Mouse (Mus musculus) embryonic fibroblast, embryonic 13.5 days (primary cell): ENCODE results near the gene Epn2. TPM values are rescaled to one million over a fixed set of nuclear protein-coding genes. Genes with fewer than 3 reads are reported as not detected.

Source experiments
- H3K27ac ChIP-seq: 2 replicates; pipeline ENCODE4 v1.5.1; 2012; ENCODE audit warnings: low read length, control low read depth, inconsistent platforms; ENCODE audit not compliant: insufficient read depth
- H3K4me1 ChIP-seq: 2 replicates; pipeline ENCODE4 v1.6.1; 2011; ENCODE audit warnings: low read length; ENCODE audit not compliant: control insufficient read depth, insufficient read depth
- H3K4me3 ChIP-seq: 2 replicates; pipeline ENCODE4 v1.5.1; 2011; ENCODE audit warnings: mild to moderate bottlenecking, control low read depth, low read length; ENCODE audit not compliant: insufficient read depth
- CTCF ChIP-seq: IDR thresholded peaks from 2 replicates; pipeline ENCODE4 v1.5.1; 2011; ENCODE audit warnings: mild to moderate bottlenecking, control low read depth, low read length, moderate library complexity, borderline replicate concordance; ENCODE audit not compliant: insufficient read depth
- POLR2A ChIP-seq: IDR thresholded peaks from 2 replicates; pipeline ENCODE4 v1.6.1; 2011; ENCODE audit warnings: low read depth, mild to moderate bottlenecking, control low read depth, low read length, moderate library complexity
- polyA plus RNA-seq: library from polyadenylated mRNA; stranded (reverse); fragments of >200 nt; gene quantifications from 2 replicates; pipeline ENCODE4 v1.2.4, GENCODE M21; 2011; ENCODE audit warnings: low read depth; ENCODE audit not compliant: missing spikeins, insufficient read length

The Epn2 gene
- polyA plus RNA-seq = 34.8 and 35.6 TPM in 2 replicates

DNA sequence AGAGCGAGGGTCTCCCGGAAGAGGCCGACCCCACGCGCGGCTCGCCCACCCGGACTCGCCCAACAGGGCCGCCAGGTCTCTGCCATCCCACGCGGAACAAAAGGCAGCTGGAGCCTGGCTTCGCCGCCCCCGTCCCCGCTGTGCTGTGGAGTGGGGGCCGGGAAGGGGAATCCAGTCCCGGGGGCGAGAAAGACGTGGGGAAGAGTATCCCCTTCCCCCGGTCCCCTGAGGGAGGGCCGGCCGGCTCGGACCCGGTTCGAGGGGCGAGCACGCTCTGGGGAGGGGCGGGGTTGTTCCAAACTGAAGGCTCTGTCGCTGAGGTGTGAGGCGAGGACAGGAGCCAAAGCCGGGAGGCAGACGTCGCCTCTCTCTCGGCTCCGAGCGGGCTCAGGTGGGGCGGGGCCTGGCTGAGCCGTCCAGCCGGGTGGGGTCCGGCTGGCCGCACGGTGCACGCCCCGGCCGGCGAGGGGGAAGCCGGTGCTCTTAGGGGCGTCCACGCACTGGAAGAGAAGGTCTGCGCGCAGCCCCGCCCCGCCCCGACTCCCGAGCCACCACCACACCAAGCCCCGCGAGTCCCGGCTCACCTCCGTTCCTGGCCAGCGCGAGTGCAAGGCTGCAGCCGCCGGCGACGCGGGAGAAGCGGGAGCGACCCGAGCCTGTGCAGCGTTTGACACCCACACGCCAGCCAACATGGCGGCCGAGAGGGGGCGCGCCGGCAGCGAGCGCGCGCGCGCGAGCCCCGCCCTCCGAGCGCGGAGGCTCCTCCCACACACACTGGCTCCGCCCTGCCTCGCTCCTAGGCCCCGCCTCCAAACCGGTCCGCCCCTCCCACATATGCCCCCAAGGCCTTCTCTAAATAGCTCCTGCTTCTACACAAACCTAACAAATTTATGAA lies at the start of gene Epn2:
Gene Epn2, minus strand, starts transcription at position 705 of the 895 bp plus-strand sequence.
- TF ChIP-seq CTCF (no peak), POLR2A (peak; percentile 62)
- Histone ChIP-seq H3K4me3 (peak within 1 kb of the TSS; percentile 83), H3K4me1 (peaks cover 4% of the 10 kb centered on the region; the same call in 1 of the 2 replicates), H3K27ac (peak within 1 kb of the TSS; percentile 19)

DNA sequence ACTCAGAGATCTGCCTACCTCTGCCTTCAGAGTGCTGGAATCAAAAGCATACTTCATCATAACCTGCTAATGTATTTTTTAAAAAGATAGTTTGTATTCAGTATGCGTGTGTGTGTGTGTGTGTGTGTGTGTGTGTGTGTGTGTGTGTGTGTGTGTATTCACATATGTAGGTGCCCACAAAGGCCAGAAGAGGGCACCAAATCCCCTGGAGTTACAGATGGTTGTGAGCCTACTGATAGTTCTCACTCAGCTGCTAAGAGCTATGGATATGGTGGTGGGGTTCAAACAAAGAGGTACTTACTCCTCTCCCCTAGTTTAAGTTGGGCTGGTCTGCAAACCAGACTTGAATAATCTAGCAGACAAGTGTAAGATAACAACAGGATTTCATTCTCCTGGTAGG lies 47.0 kb upstream of the Epn2 start:
- no peak overlapping the region for H3K27ac ChIP-seq
- H3K4me3 ChIP-seq = no peak overlapping the region
- no peaks in the 10 kb centered on the region for H3K4me1 ChIP-seq
- TF ChIP-seq CTCF (no peak), POLR2A (no peak)

DNA sequence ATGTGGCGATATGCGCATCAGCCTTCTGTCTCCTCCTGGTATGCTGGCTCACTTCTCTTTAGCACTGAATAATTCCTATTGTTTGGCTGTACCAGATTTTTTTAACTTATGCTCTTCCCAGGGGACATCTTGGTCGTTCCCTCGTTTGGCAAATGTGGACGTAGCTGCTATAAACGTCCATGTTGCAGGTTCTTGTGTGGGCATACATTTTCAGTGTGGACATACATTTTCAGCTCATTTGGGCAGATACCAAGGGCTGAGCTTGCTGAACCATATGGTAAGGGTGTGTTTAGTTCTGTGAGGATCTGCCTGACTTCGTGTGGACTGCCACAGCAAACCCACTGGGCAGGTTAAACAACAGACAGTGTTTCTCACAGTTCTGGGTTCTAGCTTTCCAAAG lies 45.6 kb upstream of the Epn2 start:
- TF ChIP-seq POLR2A (no peak), CTCF (no peak)
- Histone ChIP-seq H3K27ac (no peak overlapping the region), H3K4me1 (no peaks in the 10 kb centered on the region), H3K4me3 (no peak overlapping the region)

DNA sequence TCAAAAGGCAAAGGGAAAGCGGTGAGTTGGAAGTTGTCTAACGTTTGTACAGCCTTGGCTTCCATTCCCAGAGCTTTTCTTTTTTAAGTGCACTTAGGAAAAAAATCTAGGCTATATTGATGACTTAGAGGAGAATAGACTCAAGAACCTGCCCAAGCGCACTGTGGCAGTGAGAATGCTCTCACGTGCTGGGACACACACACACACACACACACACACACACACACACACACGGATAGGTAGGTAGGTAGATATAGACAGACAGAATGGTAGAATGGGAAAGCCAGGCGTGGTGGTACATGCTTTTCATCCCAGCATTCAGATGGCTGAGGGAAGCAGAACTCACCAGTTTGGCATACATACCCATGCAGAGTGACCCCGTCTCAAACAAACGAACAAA lies 41.3 kb upstream of the Epn2 start:
- H3K4me3 ChIP-seq = no peak overlapping the region
- TF ChIP-seq CTCF = no peak
- TF ChIP-seq POLR2A = no peak
- peaks cover 9% of the 10 kb centered on the region; the same call in 1 of the 2 replicates for H3K4me1 ChIP-seq
- H3K27ac ChIP-seq = no peak overlapping the region

DNA sequence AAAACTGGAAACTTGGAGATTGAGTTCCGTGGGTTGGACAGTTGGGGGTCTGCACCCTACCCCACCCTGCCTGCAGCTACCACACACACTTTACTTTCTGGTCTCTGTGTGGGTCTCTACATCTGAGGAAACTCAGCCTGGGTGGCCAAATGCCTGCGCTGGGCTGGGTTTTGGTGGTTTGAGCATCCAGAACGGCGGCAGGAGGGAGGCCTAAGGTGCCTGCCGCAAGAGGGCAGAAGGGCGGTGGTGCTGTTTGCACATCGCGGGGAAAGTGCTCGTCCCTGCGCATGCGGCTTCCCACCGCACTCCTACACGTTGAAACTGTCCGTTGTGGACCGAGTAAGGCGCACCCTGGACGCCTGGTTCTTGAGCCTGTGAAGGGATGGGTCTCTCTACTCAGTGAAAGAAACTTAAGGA lies 40.8 kb upstream of the Epn2 start:
- TF ChIP-seq POLR2A = peak; percentile 79
- peak; percentile 91 for TF ChIP-seq CTCF
- Histone ChIP-seq H3K27ac (0 out of 2 replicates have a peak overlapping the region, but pooled peaks have one; percentile 11), H3K4me1 (peaks cover 9% of the 10 kb centered on the region; the same call in 1 of the 2 replicates), H3K4me3 (no peak overlapping the region)

DNA sequence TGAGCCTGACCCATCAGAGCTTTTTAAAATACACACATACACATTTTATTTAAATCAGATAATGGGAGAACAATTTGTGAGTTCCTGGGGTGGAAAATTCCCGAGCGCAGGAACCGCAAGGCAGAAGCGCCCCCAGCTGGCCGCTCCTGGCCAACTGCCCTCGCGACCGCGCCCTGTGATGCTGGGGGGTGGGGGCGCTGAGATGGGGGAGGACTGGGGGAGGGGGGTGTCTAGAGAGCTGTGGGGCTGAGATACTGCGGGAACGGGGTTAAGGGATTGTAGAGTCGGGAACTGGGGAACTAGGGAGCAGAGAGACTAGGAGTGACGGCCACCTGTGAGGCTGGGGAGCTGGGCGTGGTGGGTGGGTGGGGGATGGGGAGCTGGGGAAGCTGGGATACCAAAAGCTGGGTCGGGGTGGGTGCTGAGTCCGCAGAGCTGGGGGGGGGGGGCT lies 40.3 kb upstream of the Epn2 start:
- H3K4me3 ChIP-seq = no peak overlapping the region
- H3K27ac ChIP-seq = peak overlapping the region; percentile 60
- 0 out of 2 replicates have a peak, but pooled peaks have one; percentile 29 for TF ChIP-seq CTCF
- TF ChIP-seq POLR2A = no peak

DNA sequence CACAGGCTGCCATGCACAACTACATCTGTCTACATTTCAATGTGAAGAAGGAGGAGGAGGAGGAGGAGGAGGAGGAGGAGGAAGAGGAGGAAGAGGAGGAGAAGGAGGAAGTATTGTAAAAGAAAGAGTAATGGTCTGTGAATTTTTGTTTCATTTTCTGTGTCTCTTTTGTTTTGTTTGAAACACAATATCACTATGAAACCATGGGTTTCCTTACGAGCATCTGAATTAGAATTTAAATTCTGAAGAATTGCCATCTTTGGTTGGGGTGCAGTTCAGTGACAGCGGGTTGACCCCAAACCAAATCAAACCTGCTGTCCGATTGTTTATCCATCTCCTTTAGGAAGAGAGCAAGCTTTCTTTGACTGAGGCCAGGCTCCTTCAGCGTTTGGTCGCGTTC lies 39.9 kb upstream of the Epn2 start:
- Histone ChIP-seq H3K27ac (peak overlapping the region; percentile 60), H3K4me1 (peaks cover 9% of the 10 kb centered on the region; the same call in 1 of the 2 replicates), H3K4me3 (no peak overlapping the region)
- TF ChIP-seq POLR2A = no peak
- TF ChIP-seq CTCF = no peak

More for the DNA sequence above, 40.3 kb upstream of the Epn2 start:
- H3K4me1 ChIP-seq = peaks cover 9% of the 10 kb centered on the region; the same call in 1 of the 2 replicates

DNA sequence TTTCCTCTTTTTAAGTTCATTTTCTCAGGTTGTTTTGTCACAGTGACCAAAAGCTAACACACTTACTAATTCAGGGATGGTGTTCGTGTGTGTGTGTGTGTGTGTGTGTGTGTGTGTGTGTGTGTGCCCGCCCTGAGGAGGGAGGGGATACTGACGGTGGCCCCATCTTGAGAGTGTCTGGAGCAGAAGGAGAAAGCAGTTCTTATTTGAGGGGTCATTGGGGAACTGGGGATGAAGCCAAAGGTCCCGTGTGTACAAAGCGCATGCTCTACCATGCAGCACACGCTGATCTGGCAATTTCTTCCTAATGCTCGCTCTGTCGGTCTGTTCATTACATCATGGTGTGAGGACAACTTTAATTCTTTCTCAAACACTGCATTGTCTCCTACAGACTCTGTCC lies 39.1 kb upstream of the Epn2 start:
- H3K27ac ChIP-seq = no peak overlapping the region
- peaks cover 9% of the 10 kb centered on the region; the same call in 1 of the 2 replicates for H3K4me1 ChIP-seq
- no peak for TF ChIP-seq POLR2A
- no peak for TF ChIP-seq CTCF
- H3K4me3 ChIP-seq = no peak overlapping the region

DNA sequence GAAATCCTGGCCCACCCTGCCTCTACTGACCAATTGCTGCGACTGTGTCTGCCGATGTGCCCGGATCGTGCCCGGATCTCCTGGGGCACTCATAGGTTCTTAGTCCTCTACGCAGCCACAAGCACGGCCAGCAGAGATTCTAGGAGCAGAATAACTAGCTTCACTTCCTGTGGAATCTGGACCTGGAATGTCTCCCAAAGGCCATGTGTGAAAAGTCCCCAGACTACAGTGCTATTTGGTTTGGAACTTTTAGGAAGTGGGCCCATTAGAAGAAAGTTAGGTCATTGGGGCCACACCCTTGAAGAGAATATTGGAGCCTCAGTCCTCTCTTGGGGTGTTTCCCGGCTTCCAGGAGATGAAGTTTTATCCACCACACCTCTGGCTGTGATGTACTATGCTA lies 38.6 kb upstream of the Epn2 start:
- Histone ChIP-seq H3K4me3 (no peak overlapping the region), H3K27ac (no peak overlapping the region), H3K4me1 (peaks cover 9% of the 10 kb centered on the region; the same call in 1 of the 2 replicates)
- no peak for TF ChIP-seq CTCF
- no peak for TF ChIP-seq POLR2A
